Mouse (Mus musculus) activated CD4-positive, CD25-positive, alpha-beta regulatory T cell, adult 4 months (primary cell): ENCODE results near the gene Ifrd2. TPM values are rescaled to one million over a fixed set of nuclear protein-coding genes. Genes with fewer than 3 reads are reported as not detected.

Experiments
- ATAC-seq: one replicate; pipeline ENCODE4 v1.8.0; 2017
- polyA plus RNA-seq, 2 experiments: library from polyadenylated mRNA; unstranded; fragments of 100-300 nt; shearing (Covaris generic); gene quantifications; one replicate each; pipeline ENCODE4 v1.2.1; 2017

Ifrd2 gene
- polyA plus RNA-seq, 2 experiments from 2014 or later: 28.7 to 33.8 TPM

- no peak for ATAC-seq
Observed at GRCm38 (mm10) chr9:107576357-107577107, 10.9 kb upstream of the Ifrd2 start, which contains the start of gene Hyal1. Gene Hyal1, plus strand, starts transcription at chr9:107576927.

DNA sequence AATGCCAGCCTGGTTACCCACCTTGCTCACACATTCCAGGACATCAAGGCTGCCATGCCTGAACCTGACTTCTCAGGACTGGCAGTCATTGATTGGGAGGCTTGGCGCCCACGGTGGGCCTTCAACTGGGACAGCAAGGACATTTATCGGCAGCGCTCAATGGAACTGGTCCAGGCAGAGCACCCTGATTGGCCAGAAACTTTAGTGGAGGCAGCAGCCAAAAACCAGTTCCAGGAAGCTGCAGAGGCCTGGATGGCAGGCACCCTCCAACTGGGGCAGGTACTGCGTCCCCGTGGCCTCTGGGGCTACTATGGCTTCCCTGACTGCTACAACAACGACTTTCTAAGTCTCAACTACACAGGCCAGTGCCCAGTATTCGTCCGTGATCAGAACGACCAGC lies 9.6 kb upstream of the Ifrd2 start:
- no peak for ATAC-seq

GRCm38 (mm10) chr9:107578587-107578986 lies 8.9 kb upstream of the Ifrd2 start, which contains the start of gene Naa80:
Gene Naa80, plus strand, starts transcription at chr9:107578887.
- no peak for ATAC-seq

DNA sequence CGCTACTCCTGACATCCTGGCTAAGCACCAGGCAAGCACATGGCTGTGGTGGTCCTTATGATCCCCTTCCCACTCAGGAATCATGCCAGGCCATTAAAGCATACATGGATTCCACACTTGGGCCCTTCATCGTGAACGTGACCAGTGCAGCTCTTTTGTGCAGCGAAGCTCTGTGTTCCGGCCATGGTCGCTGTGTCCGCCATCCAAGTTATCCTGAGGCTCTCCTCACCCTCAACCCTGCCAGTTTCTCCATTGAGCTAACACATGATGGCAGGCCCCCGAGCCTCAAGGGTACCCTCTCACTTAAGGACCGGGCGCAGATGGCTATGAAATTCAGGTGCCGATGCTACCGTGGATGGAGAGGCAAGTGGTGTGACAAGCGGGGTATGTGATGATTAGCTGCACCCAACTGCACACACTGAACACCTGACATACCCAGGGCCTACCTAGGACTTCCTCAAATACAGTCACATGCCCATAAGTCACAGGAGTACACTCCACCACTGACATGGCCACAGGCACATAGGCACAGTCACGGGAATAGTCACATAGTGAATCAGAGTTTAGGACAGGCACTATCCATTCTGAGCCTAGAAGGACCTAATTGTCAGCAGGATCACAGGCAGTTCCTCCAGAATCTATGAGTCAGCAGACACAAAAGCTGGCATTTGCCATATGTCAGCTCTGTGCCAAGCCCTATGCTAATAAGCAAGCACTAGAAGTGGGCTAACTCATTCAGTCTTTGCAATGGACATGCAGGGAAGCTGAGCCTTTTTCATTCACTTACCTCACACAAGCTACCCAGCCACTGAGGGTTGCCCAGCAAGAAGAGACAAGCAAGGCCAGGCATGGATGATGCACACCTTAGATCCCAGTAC lies 8.2 kb upstream of the Ifrd2 start:
- ATAC-seq: no peak

DNA sequence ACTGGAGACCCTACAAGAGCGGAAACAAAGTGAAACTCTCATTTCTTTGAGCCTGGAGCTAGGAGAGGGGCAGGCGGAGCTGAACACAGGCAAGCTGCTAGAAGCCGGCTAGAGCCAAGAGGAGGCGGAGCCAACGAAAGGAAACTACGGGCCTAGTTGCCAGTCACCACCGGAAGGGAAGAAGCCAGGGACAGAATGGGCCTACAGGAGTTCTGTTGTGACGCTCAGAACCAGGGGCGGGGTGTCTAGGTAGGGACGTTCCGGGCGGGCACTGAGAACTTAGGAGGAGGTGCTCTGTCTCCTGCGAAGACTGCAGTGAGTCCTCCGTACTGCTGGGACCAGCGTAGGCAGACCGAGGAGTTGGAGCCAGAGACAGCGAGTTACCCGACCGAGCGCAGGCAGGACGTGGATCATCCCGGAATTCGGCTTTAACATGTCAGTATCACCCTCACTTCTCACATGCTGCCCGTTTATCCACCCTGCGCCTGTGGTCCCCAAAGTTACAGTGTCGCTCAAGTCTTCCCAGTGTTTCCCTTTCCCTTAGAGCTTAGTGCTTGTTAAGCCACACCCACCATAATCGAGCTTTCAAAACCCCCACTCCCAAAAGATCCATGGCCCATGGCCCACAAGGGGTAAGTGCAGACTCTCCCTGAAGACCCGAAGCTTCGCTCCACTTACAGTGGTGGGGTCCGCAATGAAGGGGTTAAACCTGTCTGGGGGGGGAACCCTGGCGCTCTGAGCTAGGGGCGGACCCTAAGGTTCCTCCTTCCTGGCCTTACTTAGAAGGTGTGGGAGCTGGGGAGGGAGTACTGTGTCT lies 6.7 kb upstream of the Ifrd2 start, which contains the start of gene Hyal3:
TSS of gene Hyal3 (plus strand) at position 318 of the 817 bp plus-strand sequence.
- ATAC-seq: peak; percentile 94

GRCm38 (mm10) chr9:107581584-107581983 lies 5.9 kb upstream of the Ifrd2 start:
- ATAC-seq: no peak

DNA sequence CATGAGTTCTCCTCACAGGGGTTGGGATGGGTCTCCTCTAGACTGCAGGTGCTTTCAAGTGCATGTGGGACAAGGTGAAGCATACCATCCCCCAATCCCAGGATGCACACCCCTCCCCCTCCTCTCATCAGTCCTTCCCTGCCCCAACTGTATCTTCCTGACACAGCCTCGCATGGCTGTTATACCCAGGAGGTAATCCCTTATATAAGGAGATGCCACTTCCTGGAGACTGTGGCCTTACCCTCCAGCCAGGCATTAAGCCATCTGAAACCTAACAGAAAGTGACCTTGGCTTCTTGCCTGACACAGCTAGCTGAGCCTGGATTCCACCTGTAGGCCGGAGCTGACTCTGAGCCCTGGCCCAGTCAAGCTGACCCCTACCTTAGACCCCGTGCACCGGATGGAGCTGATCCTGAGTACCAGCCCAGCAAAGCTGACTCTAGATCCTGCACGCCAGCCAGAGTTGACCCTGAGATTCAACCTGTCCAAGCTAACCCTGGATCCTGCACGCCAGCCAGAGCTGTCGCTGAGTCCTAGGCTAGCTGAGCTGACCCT lies 4.9 kb upstream of the Ifrd2 start:
- no peak for ATAC-seq

- no peak for ATAC-seq
Observed at GRCm38 (mm10) chr9:107583174-107583573, 4.3 kb upstream of the Ifrd2 start.

GRCm38 (mm10) chr9:107586504-107586903 lies 938 bp upstream of the Ifrd2 start:
- ATAC-seq: no peak

DNA sequence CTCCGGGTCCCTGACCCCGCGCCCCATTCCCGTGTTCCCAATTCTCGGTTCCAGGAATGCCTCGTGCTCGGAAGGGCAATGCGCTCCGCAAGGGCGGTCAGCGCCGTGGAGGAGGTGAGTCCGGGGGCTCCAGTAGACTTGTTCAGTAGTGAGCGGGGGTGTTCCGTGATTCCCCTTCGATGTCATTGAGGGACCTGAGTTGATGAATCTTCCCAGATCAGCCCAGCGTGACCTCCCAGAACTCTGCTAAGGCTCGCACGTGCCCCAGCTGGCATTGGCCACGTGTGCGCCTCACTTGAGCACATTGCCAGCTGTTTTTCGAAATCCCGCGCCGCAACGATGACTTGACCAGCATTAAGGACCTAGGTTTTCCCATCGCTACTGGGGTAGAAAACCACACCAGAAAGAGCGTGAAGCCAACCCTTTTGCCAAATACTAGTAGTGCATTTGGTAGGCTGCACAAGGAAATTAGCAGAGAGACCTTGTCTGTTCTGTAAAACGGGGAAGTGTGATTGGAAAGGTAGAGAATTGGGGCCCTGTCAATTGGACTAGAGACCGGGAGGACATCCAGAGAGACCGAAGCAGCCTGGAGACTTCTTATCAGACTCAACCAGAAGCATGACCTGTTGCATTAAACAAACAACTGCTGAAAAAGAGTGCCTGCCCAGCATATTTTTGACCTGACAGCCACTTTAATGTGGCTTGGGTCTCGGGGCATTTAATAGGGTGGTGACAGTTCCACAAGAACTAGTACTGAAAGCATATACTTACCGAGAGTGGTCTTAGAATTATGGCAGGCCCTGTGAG lies 594 bp downstream of the Ifrd2 start:
- no peak for ATAC-seq

GRCm38 (mm10) chr9:107590058-107590772 lies 2.8 kb downstream of the Ifrd2 start:
- no peak for ATAC-seq

GRCm38 (mm10) chr9:107590773-107591060 lies 3.3 kb downstream of the Ifrd2 start:
- no peak for ATAC-seq

GRCm38 (mm10) chr9:107593101-107593976 lies 5.9 kb downstream of the Ifrd2 start:
- no peak for ATAC-seq

- ATAC-seq: no peak
Observed at GRCm38 (mm10) chr9:107594281-107595062, 7.0 kb downstream of the Ifrd2 start.

- no peak for ATAC-seq
Observed at GRCm38 (mm10) chr9:107596619-107597569, 9.5 kb downstream of the Ifrd2 start.

- ATAC-seq: no peak
Observed at GRCm38 (mm10) chr9:107598385-107598784, 10.9 kb downstream of the Ifrd2 start.

GRCm38 (mm10) chr9:107599433-107599832 lies 12.0 kb downstream of the Ifrd2 start:
- no peak for ATAC-seq

- ATAC-seq: no peak
Observed at GRCm38 (mm10) chr9:107599842-107600241, 12.4 kb downstream of the Ifrd2 start.
